Mouse (Mus musculus) heart, adult 11 months (tissue): ENCODE data around the gene Adra2a.

ENCODE experiments used
- DNase-seq: peaks from one replicate; pipeline ENCODE4 v3.0.0; 2022

Gene Adra2a

DNA sequence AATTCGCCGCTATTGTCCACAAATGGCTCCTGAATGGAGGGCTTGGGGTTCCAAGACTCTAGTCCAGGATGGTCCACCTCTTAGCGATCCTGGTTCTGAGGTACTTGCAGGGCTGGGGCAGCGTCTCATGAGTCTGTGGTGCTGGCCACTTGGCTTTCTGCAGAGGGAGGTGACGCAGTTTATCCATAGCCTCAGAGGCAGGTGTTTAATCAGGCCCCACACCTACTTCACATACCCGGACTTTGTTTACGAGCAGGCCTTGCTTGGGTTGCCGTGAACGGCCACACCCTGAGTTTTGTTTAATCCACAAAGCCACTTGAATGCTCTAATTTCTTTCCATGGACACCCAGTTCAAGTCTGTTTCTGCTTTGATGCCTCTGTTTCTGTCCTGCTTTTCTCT lies 37.4 kb downstream of the Adra2a start:
- no peak for DNase-seq

DNA sequence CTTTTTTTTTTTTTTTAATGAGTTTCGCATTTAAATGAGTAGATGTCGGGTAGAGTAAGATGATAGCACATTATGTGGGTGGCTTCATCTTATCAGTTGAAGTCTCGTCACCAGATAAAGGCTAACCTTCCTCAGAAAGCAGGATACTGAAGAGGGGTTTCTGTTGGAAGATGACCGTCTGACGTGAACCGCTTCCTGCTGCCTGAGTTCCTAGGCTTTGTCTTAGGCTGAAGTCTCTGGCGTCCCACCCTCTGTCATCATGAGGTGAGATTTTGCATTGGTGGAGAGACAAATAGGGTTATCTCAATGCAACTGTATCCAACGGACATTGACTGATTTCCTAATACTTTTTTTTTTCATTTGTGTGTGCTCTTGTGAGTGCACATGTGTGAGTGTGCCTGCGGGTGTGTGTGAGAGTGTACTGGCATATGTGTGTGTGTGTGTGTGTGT lies 37.8 kb downstream of the Adra2a start:
- DNase-seq = no peak

DNA sequence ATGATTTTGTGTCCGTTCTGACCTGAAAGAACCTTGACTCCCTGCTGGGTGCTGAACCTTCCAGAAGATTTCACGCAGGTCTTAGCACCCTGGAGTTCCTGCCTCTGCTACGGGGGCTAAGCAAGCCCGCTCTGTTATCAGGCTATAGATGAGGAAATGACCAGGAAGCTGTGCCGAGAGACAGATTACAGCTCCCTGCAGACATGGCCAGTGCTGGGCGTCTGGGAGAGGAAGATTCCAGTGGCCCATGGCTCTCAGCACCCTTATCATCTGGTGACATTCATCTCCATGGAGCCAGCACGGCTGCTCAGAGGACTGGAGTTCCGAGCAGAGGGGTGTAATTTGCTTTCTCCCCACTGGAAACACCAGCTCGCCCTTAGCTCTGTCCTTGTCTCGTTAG lies 43.4 kb downstream of the Adra2a start:
- DNase-seq = peak; percentile 75

DNA sequence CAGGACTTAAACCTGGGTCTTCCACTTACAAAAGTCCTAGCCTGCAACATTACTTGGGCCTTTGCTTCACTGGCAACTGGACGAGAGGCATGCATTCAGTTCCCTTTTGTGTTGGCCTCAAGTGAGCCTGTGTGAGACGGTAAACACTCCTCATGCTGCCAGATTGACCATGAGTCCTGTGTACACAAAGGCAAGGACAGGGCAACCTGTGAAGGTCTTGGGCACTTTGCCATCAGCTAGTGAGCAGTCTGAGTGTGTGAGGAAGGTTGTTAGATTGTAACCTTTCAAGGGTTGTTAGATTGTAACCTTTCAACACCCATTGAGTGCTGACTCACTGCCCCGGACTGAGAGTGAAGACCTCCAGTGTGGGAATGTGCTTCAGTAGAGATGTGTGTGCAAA lies 49.6 kb downstream of the Adra2a start:
- DNase-seq = peak; percentile 51

DNA sequence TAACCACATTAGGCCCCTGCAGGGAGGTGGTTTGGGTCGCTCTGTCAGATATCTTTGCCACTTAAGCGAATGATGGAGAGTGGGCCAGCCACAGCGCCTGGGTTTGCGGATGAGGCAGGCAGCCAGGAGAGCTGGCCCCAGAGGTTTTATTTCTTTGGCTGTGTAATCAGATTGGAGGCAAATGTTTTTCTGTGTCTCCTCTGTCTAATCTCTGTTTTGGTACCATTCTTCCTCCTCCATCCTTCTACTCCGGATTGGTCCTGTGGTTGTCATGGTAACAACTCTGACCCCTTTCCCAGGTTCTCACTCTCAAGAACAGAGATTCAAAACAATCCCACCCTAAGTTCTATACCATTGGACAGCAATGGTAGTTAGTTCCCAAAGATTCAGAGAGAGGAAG lies 51.8 kb downstream of the Adra2a start:
- peak; percentile 63 for DNase-seq

DNA sequence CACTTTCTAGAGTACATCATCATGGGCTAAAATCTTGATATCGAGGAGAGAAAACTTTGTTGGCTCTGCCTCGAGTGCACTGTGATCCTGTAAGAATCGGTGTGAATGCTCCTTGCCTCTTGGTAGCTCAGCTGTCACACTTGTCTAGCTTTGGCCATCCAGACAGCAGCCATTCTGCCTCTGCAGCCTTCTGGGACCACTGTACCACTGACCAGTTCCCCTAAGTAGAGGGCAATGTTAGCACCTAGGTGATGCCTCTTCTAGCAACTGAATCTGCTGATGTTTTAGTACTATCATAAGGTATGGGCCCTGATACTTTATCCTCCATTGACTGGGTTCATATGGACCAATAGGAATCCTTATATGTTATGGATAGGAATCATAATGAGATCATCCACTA lies 54.4 kb downstream of the Adra2a start:
- DNase-seq = peak; percentile 57
